Mouse (Mus musculus): ENCODE data around the gene Cobll1.

The Cobll1 gene

GRCm38 (mm10) chr2:65083411-65083810 is 155.8 kb downstream of the Cobll1 start:
- no peak for DNase-seq

DNA sequence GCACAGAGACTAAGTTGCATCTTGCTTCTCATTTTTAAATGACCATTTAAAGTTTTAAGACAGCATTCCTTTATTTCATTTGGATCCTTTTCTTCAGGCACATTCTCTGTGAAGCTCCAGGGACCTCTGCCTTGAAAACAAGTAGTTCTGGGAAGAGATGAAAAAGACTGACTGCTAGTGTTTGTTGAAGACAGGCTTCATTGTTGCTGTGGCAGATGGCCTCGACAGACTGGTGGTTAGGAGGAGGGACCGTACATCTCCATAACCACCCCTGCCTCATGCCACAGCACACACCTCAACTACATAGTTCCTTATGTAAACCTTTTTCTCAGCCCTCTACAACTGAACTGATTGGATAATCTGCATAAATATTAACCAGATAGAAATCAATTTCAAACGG is 161.7 kb downstream of the Cobll1 start:
- no peak for DNase-seq

- DNase-seq = no peak
These were observed 163.4 kb downstream of the Cobll1 start for GRCm38 (mm10) chr2:65075840-65076239.

DNA sequence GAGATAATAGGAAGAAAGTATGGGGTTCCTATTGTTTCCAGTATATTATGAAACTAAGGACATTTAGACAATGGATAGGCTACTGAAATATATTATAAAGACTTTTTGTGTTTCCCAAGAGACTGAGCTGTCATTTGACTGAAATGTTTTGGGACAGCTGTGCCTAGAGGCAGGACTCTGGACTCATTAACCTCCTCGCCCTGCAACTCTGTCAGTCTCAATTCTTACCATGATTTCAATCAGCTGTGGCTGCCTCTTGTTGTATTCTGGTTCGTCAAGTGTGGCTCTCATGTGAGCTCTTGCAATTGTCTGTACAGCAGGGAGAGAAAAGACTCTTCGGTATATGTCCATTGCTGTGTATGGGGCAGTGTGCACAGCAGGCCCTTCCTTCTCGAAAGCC is 163.8 kb downstream of the Cobll1 start:
- DNase-seq = no peak

DNA sequence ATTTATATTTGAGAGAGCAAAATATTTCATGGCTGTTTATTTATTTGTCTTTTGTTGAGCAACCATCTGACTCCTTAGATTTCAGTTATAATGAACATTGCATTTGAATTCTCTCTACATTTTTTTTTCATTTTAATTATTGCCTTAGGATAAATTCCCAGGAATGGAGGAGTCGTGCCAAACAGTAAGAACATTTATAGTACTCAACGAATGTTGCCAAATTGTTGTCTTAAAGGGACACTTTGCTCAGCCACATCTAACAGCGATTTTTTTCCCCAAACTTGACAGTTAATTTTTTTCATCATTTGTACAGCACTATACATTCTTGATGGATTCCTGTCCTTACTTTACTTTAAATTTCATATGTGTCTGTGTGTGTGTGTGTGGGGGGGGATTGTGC is 167.0 kb downstream of the Cobll1 start:
- DNase-seq = no peak

GRCm38 (mm10) chr2:65053764-65054163 is 185.4 kb downstream of the Cobll1 start:
- no peak for DNase-seq

- DNase-seq = no peak
These were observed 186.8 kb downstream of the Cobll1 start for GRCm38 (mm10) chr2:65052191-65053012.

GRCm38 (mm10) chr2:65050776-65051175 is 188.4 kb downstream of the Cobll1 start:
- no peak for DNase-seq

DNA sequence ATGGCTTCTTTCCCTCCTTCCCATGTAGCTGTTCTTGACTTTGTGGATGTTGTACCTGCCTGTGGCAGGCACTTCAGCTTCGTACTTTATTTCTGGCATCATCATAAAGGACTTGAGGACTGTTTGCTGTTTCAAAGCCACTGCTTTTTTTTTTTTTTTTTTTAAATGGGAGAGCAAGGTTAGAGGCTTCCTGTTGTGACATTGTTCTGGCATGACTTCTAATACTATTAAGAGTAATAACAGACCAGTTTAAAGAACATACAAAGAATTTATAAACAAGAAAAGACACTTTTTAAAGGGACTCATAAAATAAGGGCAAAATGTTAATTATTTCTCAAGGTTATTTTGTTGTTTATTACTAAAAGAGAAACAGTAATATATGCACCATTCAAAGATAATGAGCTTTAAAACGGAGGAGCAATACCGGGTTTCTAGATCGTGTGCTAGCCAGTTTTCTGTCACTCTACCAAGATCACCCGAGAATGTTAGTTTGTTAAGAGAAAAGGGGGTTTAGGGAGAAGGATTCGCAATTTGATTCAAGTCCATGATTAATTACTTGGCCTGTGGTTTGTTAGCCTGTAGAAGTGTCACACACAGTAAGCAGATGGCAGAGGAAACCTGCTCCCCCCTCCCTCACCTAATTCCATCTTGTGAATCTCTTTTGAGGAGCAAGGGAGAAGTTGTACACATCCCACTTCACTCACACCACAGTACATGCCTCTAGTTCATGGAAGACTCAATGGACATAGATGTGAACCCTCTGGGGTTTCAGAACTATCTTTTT is 190.8 kb downstream of the Cobll1 start:
- no peak for DNase-seq
